Mouse (Mus musculus) cerebellum, adult 2 months (tissue): Measurements from ENCODE around the gene Borcs7. TPM values are rescaled to one million over a fixed set of nuclear protein-coding genes. Genes with fewer than 3 reads are reported as not detected.

Source experiments
- DNase-seq, 2 experiments: peaks; one replicate each; pipeline ENCODE4 v3.0.0; 2021
- H3K27ac ChIP-seq: fragments of 200-500 bp; 2 replicates; pipeline ENCODE4 v1.5.1; 2012; ENCODE audit warnings: low read length, control low read depth, inconsistent platforms; ENCODE audit not compliant: insufficient read depth
- H3K27me3 ChIP-seq: fragments of 200-500 bp; 2 replicates; pipeline ENCODE4 v1.6.1; 2012; ENCODE audit warnings: inconsistent platforms, mild to moderate bottlenecking, low read length, moderate library complexity; ENCODE audit not compliant: control insufficient read depth, insufficient read depth
- H3K4me1 ChIP-seq: fragments of 200-500 bp; 2 replicates; pipeline ENCODE4 v1.6.1; 2011; ENCODE audit warnings: low read length; ENCODE audit not compliant: control insufficient read depth, insufficient read depth
- H3K4me3 ChIP-seq: fragments of 200-500 bp; replicated peaks from 2 replicates; pipeline ENCODE3; 2011; ENCODE audit warnings: mild to moderate bottlenecking, low read depth, low read length, control low read depth; ENCODE audit not compliant: insufficient read depth
- CTCF ChIP-seq: fragments of 200-500 bp; IDR thresholded peaks from 2 replicates; pipeline ENCODE4 v1.5.1; 2011; ENCODE audit warnings: low read depth, mild to moderate bottlenecking, control low read depth, low read length, moderate library complexity, borderline replicate concordance; ENCODE audit not compliant: insufficient read depth
- POLR2A ChIP-seq: fragments of 200-500 bp; IDR thresholded peaks from 2 replicates; pipeline ENCODE4 v1.6.1; 2011; ENCODE audit warnings: low read length, control low read depth, borderline replicate concordance; ENCODE audit not compliant: insufficient read depth
- WGBS: fragments of 180-500 bp; shearing (Covaris S2); methylation state at CpG from one replicate; pipeline ENCODE4 v1.1.7; 2018; 5-methylcytosine and 5-hydroxymethylcytosine counted together
- polyA plus RNA-seq: library from polyadenylated mRNA; depleted of rRNA; stranded (reverse); fragments of >200 nt; gene quantifications from 2 replicates; pipeline ENCODE4 v1.2.3, GENCODE M21; 2012

Borcs7 gene
- polyA plus RNA-seq, 1 experiment, result 19.0 TPM

DNA sequence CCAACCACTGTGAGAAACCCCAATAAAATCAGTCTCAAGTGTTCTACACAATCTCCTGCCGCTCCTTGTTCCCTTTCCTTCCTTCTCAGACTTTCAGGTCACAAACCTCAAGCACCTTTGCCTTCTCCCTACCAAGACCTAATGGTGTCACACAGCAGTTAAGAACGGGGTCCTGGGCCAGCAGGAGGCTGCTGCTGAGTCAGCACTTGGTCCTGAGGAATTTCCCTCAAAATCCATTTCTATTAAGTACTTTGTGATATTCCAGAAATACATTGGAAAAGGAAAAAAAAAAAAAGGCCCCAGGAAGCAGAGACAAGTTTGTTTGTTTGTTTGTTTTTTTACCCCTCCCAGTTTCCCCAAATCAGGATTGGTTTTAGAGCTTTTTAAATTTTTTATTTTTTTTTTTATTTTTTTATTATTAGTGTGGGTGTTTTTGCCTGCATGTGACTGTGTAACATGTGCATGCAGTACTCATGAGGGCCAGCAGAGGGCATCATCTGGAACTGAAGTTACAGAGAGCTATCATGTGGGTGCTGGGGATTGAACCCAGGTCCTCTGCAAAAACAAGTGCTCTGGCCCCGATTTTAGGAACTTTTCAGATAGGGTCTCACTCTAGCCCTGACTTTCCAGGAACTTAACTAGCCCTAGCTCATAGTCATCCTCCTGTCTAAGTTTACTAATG, 32.2 kb upstream of the Borcs7 start:
- whole genome bisulfite sequencing, result 97% methylated on average over 3 of the region's 3 CpGs
- Histone ChIP-seq H3K4me1 (no peaks in the 10 kb centered on the region), H3K27ac (no peak overlapping the region), H3K4me3 (no peak overlapping the region), H3K27me3 (no peaks in the 10 kb centered on the region)
- DNase-seq, result no peak
- TF ChIP-seq CTCF (0 out of 2 replicates have a peak, but pooled peaks have one; percentile 32), POLR2A (no peak)

DNA sequence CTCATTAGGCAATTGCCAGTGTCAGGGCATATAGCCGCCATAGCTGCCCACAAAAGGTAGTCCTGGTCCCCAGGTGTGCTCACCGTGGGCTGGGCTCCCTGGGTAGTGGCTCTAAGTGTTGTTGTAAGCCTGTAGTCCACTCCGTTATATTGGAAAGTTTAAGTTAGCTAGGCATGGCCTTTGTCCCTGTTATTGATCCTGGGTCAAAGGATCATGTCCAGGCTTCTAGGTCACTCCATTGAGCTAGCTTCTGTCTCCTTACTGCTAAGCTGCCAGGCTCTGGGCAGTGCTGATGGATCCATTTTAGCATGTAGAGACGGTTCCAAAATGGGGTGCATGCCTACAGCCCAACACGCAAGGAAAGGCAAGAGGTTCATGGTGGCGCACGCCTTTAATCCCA, 31.4 kb upstream of the Borcs7 start:
- no peak for DNase-seq
- no peak overlapping the region for H3K27ac ChIP-seq
- H3K4me1 ChIP-seq, result no peaks in the 10 kb centered on the region
- TF ChIP-seq POLR2A, result no peak
- TF ChIP-seq CTCF, result no peak
- H3K4me3 ChIP-seq, result no peak overlapping the region
- WGBS, result 95% methylated on average over 7 of the region's 7 CpGs
- no peaks in the 10 kb centered on the region for H3K27me3 ChIP-seq

- Histone ChIP-seq H3K27ac (no peak overlapping the region), H3K4me3 (no peak overlapping the region), H3K4me1 (no peaks in the 10 kb centered on the region), H3K27me3 (no peaks in the 10 kb centered on the region)
- DNase-seq, result no peak
- no peak for TF ChIP-seq CTCF
- WGBS, result 85% methylated on average over 9 of the region's 9 CpGs
These were observed 30.9 kb upstream of the Borcs7 start for GRCm38 (mm10) chr19:46658851-46659250.

GRCm38 (mm10) chr19:46661511-46661910, 28.2 kb upstream of the Borcs7 start:
- Histone ChIP-seq H3K4me1 (no peaks in the 10 kb centered on the region), H3K27ac (no peak overlapping the region), H3K27me3 (no peaks in the 10 kb centered on the region), H3K4me3 (no peak overlapping the region)
- TF ChIP-seq CTCF, result no peak
- TF ChIP-seq POLR2A, result no peak
- no peak for DNase-seq
- 59% methylated on average over 4 of the region's 4 CpGs for WGBS

- no peak for TF ChIP-seq CTCF
- no peak for TF ChIP-seq POLR2A
- no peaks in the 10 kb centered on the region for H3K27me3 ChIP-seq
- no peak overlapping the region for H3K27ac ChIP-seq
- H3K4me1 ChIP-seq, result no peaks in the 10 kb centered on the region
- DNase-seq, result no peak
- H3K4me3 ChIP-seq, result no peak overlapping the region
- WGBS, result 81% methylated on average over 8 of the region's 8 CpGs
These were observed 27.5 kb upstream of the Borcs7 start for GRCm38 (mm10) chr19:46662214-46662613.

DNA sequence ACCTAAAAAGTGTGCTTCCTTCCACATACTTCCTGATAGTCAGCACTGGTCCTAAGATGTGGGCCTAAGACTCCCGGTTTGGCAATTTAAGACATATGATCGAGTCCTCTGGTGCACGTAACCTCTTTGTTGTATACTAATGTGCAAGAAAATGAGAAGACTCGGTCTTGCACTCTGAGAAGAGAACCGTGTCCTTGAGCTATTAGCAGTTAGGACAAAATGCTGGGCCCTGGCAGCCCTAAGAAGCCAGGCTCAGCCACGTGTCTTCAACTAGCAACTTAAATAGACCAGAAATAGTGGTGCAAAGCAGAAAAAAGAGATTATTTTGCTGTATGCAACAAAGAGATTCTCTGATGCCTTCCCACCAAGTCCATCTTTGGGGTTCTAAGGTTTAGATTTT, 26.9 kb upstream of the Borcs7 start:
- Histone ChIP-seq H3K27me3 (no peaks in the 10 kb centered on the region), H3K4me1 (no peaks in the 10 kb centered on the region), H3K4me3 (no peak overlapping the region), H3K27ac (no peak overlapping the region)
- TF ChIP-seq POLR2A, result no peak
- TF ChIP-seq CTCF, result no peak
- 86% methylated on average over 6 of the region's 6 CpGs for WGBS
- no peak for DNase-seq

DNA sequence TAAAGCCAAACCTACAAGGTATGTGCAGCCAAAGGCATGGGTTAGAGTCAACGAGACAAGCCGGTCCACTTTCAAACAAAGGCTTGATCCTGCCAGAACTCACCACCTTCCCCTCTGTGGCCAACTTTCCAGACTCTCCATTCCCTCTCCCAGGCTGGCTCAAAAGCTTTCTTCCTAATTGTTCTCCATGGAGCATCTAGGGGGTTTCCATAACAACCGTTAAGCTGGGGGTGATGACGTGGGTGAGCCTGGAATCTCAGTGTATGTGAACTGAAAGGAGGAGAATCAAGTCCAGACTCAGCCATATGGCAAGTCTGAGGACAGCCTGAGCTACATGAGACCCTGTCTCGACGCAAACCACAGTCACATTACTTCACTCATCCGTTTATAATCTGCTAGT, 24.2 kb upstream of the Borcs7 start:
- TF ChIP-seq POLR2A (no peak), CTCF (no peak)
- Histone ChIP-seq H3K27ac (no peak overlapping the region), H3K27me3 (no peaks in the 10 kb centered on the region), H3K4me3 (no peak overlapping the region), H3K4me1 (no peaks in the 10 kb centered on the region)
- 27% methylated on average over 7 of the region's 7 CpGs for WGBS
- no peak for DNase-seq

DNA sequence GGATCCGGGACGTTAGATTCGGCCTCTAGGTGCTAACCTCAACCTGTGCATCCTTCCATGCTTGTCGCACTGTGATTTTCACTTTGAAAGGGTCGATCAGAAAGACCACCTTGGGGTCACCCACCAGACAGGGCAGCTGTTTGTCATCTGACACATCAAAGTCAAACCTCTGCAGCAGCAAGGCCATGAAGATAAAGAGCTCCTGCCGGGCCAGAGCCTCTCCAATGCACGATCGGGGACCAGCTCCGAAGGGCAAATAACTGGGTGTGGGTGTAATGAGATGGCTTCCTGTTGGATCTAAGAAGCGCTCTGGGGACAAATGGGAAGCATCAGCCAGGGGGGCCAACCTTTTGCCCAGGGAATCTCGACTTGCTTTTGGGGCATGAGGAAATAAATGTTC, 22.4 kb upstream of the Borcs7 start:
- WGBS, result 61% methylated on average over 11 of the region's 11 CpGs
- Histone ChIP-seq H3K4me3 (no peak overlapping the region), H3K27ac (no peak overlapping the region), H3K4me1 (no peaks in the 10 kb centered on the region), H3K27me3 (no peaks in the 10 kb centered on the region)
- DNase-seq, result no peak
- TF ChIP-seq POLR2A (no peak), CTCF (no peak)
